Mouse (Mus musculus): ENCODE data around the gene Usf2. TPM values are rescaled to one million over a fixed set of nuclear protein-coding genes. Genes with fewer than 3 reads are reported as not detected.
"Not testable (repeated sequence)": the region's sequence is repeated elsewhere in the genome, so short reads cannot be mapped to it uniquely, and the experiment has no call there.

Usf2 gene
- polyA plus RNA-seq, 1 experiment from 2014 or later: 21.1 TPM

DNA sequence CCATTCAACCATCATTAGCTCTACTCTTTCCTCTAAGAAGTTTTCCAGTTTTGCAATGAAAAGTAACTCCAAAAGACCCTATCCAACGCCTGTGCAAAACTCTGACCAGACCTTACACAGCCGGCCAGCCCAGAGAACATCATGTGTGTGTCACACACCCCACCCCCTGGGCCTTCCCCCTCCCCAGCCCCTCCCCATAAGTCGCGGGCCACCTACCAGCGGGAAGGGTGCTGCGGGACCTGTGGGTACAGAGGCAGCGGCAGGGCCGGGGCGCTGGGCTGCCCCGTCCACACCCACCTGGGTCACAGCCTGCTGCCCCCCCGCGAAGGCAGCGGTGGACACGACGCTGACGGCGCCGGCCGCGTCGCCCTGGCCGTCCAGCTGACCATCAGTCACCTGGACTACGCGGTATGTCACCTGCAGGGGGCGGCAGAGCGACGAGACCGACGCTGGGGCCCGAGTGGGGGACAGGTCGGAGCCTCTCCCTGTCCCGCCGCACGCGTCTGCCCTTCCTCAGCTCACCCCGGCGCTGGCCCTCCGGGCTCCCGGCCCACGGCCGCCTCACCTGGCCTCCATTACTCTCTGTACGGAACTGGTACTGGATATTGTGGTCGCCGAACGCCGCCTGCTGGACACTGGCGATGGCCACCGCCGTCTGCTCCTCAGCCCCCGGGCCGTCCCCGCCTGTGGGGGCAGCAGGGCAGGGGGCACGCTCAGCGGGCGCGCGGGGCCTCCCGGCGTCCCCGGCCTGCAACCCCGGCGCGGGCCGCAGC is 833 bp downstream of the Usf2 start:
- 4% methylated on average over 17 of the region's 64 CpGs for WGBS
- peak overlapping the region; percentile 78 for H3K4me2 ChIP-seq (replicated peaks; ENCODE audit: low read depth, low read length)
- H3K4me3 ChIP-seq (ENCODE audit: low read depth, low read length): peak overlapping the region; percentile 96
- H3K9ac ChIP-seq (replicated peaks; ENCODE audit: low read depth): peak overlapping the region; percentile 98
- no peak for TF ChIP-seq EP300 (IDR thresholded peaks at IDR 0.05)
- TF ChIP-seq CTCF (IDR thresholded peaks at IDR 0.05): peak; percentile 92
- peaks cover 17% of the 10 kb centered on the region for H3K4me1 ChIP-seq (ENCODE audit: insufficient read depth, low read depth, low read length)
- peak overlapping the region; percentile 98 for H3K27ac ChIP-seq (ENCODE audit: low read length)
- no peaks in the 10 kb centered on the region for H3K9me3 ChIP-seq (ENCODE audit: low read length)
- no peaks in the 10 kb centered on the region for H3K27me3 ChIP-seq (replicated peaks; ENCODE audit: insufficient read depth, low read length)
- H3K36me3 ChIP-seq (ENCODE audit: insufficient read depth, low read length): peaks cover 20% of the 10 kb centered on the region
- peak; percentile 93 for DNase-seq (ENCODE audit: low spot score)
- peak; percentile 76 for ATAC-seq

DNA sequence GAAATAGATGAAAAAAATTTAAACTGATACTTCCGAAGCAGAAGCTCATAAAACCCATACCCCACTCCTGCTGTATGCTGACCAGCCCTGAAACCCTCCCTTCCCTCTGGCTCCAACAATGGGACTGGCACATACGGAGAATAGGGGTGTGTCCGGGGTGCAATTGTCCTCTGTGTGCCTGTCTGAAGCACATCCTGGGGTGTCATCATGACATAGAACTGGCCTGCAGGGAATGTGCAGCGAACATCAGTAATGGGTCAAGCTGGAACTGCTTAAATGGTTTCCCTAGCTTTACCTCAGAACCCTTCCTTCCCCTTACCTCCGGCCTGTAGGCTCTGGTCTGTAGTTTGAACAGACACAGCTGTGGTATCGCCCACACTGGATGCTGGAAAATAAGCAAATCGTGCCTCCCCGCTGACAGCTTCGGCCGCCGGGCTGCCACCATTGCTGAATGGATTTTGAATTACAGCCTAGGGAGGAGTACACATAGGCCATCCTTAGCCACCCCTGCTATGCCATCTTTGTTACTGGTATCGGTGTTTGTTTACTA is 1.6 kb downstream of the Usf2 start:
- ATAC-seq: no peak
- TF ChIP-seq CTCF (IDR thresholded peaks at IDR 0.05): no peak
- no peak for TF ChIP-seq EP300 (IDR thresholded peaks at IDR 0.05)
- H3K27me3 ChIP-seq (replicated peaks; ENCODE audit: insufficient read depth, low read length): no peaks in the 10 kb centered on the region
- no peaks in the 10 kb centered on the region for H3K9me3 ChIP-seq (ENCODE audit: low read length)
- no peak overlapping the region for H3K4me3 ChIP-seq (ENCODE audit: low read depth, low read length)
- H3K4me2 ChIP-seq (replicated peaks; ENCODE audit: low read depth, low read length): peak overlapping the region; percentile 78
- peaks cover 17% of the 10 kb centered on the region for H3K4me1 ChIP-seq (ENCODE audit: insufficient read depth, low read depth, low read length)
- no peak overlapping the region for H3K9ac ChIP-seq (replicated peaks; ENCODE audit: low read depth)
- no peak for DNase-seq (ENCODE audit: low spot score)
- H3K27ac ChIP-seq (ENCODE audit: low read length): no peak overlapping the region
- H3K36me3 ChIP-seq (ENCODE audit: insufficient read depth, low read length): peaks cover 20% of the 10 kb centered on the region
- 77% methylated on average over 12 of the region's 12 CpGs for WGBS

- H3K4me3 ChIP-seq (ENCODE audit: low read depth, low read length): no peak overlapping the region
- no peak overlapping the region for H3K9ac ChIP-seq (replicated peaks; ENCODE audit: low read depth)
- DNase-seq (ENCODE audit: low spot score) (peak; percentile 46), ATAC-seq (no peak)
- WGBS: 62% methylated on average over 3 of the region's 3 CpGs
- no peak overlapping the region for H3K27ac ChIP-seq (ENCODE audit: low read length)
- H3K27me3 ChIP-seq (replicated peaks; ENCODE audit: insufficient read depth, low read length): no peaks in the 10 kb centered on the region
- no peaks in the 10 kb centered on the region for H3K9me3 ChIP-seq (ENCODE audit: low read length)
- H3K4me1 ChIP-seq (ENCODE audit: insufficient read depth, low read depth, low read length): peaks cover 17% of the 10 kb centered on the region
- peak; percentile 25; the same call in 1 of the 2 replicates for TF ChIP-seq CTCF (IDR thresholded peaks at IDR 0.05)
- TF ChIP-seq EP300 (IDR thresholded peaks at IDR 0.05): no peak
- H3K36me3 ChIP-seq (ENCODE audit: insufficient read depth, low read length): peaks cover 20% of the 10 kb centered on the region
- H3K4me2 ChIP-seq (replicated peaks; ENCODE audit: low read depth, low read length): no peak overlapping the region
Observed at GRCm38 (mm10) chr7:30954036-30954435, 2.6 kb downstream of the Usf2 start.

DNA sequence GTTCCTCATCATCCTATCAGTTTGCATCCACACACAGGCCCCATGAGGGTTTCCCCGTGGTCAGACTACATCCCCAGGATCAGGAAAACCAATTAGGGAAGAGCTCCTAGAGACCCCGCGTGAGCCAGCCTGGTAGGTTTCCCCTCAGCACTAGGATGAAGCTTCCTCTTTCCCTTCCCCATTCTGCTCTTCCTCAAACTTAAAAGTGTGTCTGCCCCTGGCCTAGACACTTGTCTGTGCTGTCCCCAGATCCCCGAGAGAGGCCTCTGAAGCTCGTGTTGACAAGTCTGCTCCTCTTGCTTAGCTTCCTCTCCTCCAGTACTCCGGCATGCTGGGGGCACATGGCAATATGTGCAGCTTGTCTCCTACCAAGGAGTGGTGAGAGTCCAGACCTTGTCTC is 3.1 kb downstream of the Usf2 start:
- WGBS: 80% methylated on average over 6 of the region's 6 CpGs

DNA sequence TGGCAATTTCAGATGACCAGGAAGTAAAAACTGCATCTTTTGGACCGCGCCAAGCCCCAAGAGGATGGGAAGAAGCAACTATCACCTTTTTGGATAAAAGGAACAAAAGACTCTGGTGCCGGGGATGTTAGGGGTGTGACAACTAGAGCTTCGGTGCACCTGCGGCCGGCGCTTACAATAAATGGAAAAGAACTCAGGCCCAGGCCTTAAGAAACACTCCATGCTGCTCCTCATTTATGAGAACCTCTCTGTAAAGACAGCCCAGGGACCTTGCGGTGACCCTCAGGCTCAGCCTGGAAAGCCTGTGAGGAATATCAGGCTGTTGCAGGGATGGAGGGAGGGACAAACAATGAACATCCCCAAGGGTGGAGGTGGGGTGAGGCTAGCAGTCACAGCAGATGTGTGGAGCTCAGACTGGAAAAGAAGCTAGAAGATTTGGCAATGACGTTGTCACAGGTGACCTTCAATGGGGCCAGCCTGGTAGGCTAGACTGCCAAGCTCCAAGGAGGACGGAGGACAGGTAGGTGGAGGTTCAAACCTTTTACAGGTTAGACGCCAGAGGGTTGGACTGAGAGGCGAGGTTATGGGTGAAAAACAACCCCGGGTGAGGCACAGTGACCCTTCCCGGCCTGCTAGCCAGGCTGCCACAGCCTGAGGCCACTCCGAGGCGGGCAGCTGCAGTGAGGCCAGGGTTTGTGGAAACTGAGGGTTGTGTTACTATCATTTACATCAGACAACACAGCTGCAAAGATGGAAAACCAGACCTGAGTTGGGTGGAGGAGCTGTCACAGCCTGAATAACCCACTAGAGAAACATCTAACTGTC is 4.0 kb downstream of the Usf2 start:
- Histone ChIP-seq H3K27me3 (replicated peaks; ENCODE audit: insufficient read depth, low read length) (no peaks in the 10 kb centered on the region), H3K36me3 (ENCODE audit: insufficient read depth, low read length) (peaks cover 20% of the 10 kb centered on the region), H3K9me3 (ENCODE audit: low read length) (no peaks in the 10 kb centered on the region), H3K27ac (ENCODE audit: low read length) (no peak overlapping the region), H3K9ac (replicated peaks; ENCODE audit: low read depth) (no peak overlapping the region), H3K4me2 (replicated peaks; ENCODE audit: low read depth, low read length) (no peak overlapping the region), H3K4me3 (ENCODE audit: low read depth, low read length) (no peak overlapping the region), H3K4me1 (ENCODE audit: insufficient read depth, low read depth, low read length) (peaks cover 8% of the 10 kb centered on the region; the same call in 1 of the 2 replicates)
- ATAC-seq (no peak), DNase-seq (ENCODE audit: low spot score) (no peak)
- 90% methylated on average over 16 of the region's 16 CpGs for WGBS
- TF ChIP-seq CTCF (IDR thresholded peaks at IDR 0.05): no peak
- TF ChIP-seq EP300 (IDR thresholded peaks at IDR 0.05): no peak

More for the DNA sequence above, 3.1 kb downstream of the Usf2 start:
- Histone ChIP-seq H3K4me3 (ENCODE audit: low read depth, low read length) (no peak overlapping the region), H3K27me3 (replicated peaks; ENCODE audit: insufficient read depth, low read length) (no peaks in the 10 kb centered on the region), H3K9ac (replicated peaks; ENCODE audit: low read depth) (no peak overlapping the region), H3K36me3 (ENCODE audit: insufficient read depth, low read length) (peaks cover 20% of the 10 kb centered on the region), H3K4me1 (ENCODE audit: insufficient read depth, low read depth, low read length) (peaks cover 14% of the 10 kb centered on the region), H3K27ac (ENCODE audit: low read length) (no peak overlapping the region), H3K9me3 (ENCODE audit: low read length) (no peaks in the 10 kb centered on the region), H3K4me2 (replicated peaks; ENCODE audit: low read depth, low read length) (no peak overlapping the region)
- TF ChIP-seq CTCF (IDR thresholded peaks at IDR 0.05) (no peak), EP300 (IDR thresholded peaks at IDR 0.05) (no peak)
- no peak for DNase-seq (ENCODE audit: low spot score)
- ATAC-seq: no peak

- not testable (repeated sequence) for H3K9me3 ChIP-seq (ENCODE audit: low read length); DNase-seq (ENCODE audit: low spot score); H3K4me2 ChIP-seq (replicated peaks; ENCODE audit: low read depth, low read length); H3K9ac ChIP-seq (replicated peaks; ENCODE audit: low read depth); H3K27ac ChIP-seq (ENCODE audit: low read length); H3K4me1 ChIP-seq (ENCODE audit: insufficient read depth, low read depth, low read length); H3K4me3 ChIP-seq (ENCODE audit: low read depth, low read length); H3K27me3 ChIP-seq (replicated peaks; ENCODE audit: insufficient read depth, low read length); ATAC-seq
- WGBS: 67% methylated on average over 3 of the region's 3 CpGs
- peaks cover 20% of the 10 kb centered on the region for H3K36me3 ChIP-seq (ENCODE audit: insufficient read depth, low read length)
Observed at GRCm38 (mm10) chr7:30949902-30950301, 6.7 kb downstream of the Usf2 start.

Data from lung, postnatal 0 days (tissue).